Mouse (Mus musculus) cerebellum, adult 2 months (tissue): Measurements from ENCODE around the gene H1fx. TPM values are rescaled to one million over a fixed set of nuclear protein-coding genes. Genes with fewer than 3 reads are reported as not detected.
"Not testable (repeated sequence)": the region's sequence is repeated elsewhere in the genome, so short reads cannot be mapped to it uniquely, and the experiment has no call there.

Experiments
- DNase-seq, 2 experiments: peaks; one replicate each; pipeline ENCODE4 v3.0.0; 2021
- H3K27ac ChIP-seq: fragments of 200-500 bp; 2 replicates; pipeline ENCODE4 v1.5.1; 2012; ENCODE audit warnings: low read length, control low read depth, inconsistent platforms; ENCODE audit not compliant: insufficient read depth
- H3K27me3 ChIP-seq: fragments of 200-500 bp; 2 replicates; pipeline ENCODE4 v1.6.1; 2012; ENCODE audit warnings: inconsistent platforms, mild to moderate bottlenecking, low read length, moderate library complexity; ENCODE audit not compliant: control insufficient read depth, insufficient read depth
- H3K4me1 ChIP-seq: fragments of 200-500 bp; 2 replicates; pipeline ENCODE4 v1.6.1; 2011; ENCODE audit warnings: low read length; ENCODE audit not compliant: control insufficient read depth, insufficient read depth
- H3K4me3 ChIP-seq: fragments of 200-500 bp; replicated peaks from 2 replicates; pipeline ENCODE3; 2011; ENCODE audit warnings: mild to moderate bottlenecking, low read depth, low read length, control low read depth; ENCODE audit not compliant: insufficient read depth
- CTCF ChIP-seq: fragments of 200-500 bp; IDR thresholded peaks from 2 replicates; pipeline ENCODE4 v1.5.1; 2011; ENCODE audit warnings: low read depth, mild to moderate bottlenecking, control low read depth, low read length, moderate library complexity, borderline replicate concordance; ENCODE audit not compliant: insufficient read depth
- POLR2A ChIP-seq: fragments of 200-500 bp; IDR thresholded peaks from 2 replicates; pipeline ENCODE4 v1.6.1; 2011; ENCODE audit warnings: low read length, control low read depth, borderline replicate concordance; ENCODE audit not compliant: insufficient read depth
- WGBS: fragments of 180-500 bp; shearing (Covaris S2); methylation state at CpG from one replicate; pipeline ENCODE4 v1.1.7; 2018; 5-methylcytosine and 5-hydroxymethylcytosine counted together
- polyA plus RNA-seq: library from polyadenylated mRNA; depleted of rRNA; stranded (reverse); fragments of >200 nt; gene quantifications from 2 replicates; pipeline ENCODE4 v1.2.3, GENCODE M21; 2012; rRNA removed

Gene H1fx
- polyA plus RNA-seq, 1 experiment = 38.2 TPM

DNA sequence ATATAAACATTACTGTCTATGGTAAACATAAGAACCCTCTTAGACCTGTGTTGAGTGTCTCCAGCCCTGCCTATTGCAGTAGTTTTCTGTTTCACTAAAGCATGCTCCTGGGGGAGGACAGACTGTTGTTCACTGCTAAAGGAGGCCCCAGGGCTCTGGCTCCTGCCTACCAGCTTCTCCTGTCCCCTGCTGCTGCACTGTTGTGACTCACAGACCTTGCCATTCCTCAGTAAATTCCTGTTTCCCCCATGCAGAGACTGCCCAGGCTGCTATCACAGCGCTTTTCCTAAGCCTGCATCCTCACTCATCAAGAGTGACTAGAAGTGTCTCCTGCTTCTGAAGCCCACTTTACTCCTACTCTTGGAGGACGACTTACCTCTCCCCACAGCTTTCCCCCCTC lies 11.4 kb downstream of the H1fx start:
- no peak overlapping the region for H3K4me3 ChIP-seq
- no peak for TF ChIP-seq POLR2A
- TF ChIP-seq CTCF = no peak
- no peaks in the 10 kb centered on the region for H3K4me1 ChIP-seq
- H3K27ac ChIP-seq = no peak overlapping the region
- H3K27me3 ChIP-seq = no peaks in the 10 kb centered on the region
- DNase-seq = no peak
- WGBS = 14% methylated on average over 2 of the region's 2 CpGs

DNA sequence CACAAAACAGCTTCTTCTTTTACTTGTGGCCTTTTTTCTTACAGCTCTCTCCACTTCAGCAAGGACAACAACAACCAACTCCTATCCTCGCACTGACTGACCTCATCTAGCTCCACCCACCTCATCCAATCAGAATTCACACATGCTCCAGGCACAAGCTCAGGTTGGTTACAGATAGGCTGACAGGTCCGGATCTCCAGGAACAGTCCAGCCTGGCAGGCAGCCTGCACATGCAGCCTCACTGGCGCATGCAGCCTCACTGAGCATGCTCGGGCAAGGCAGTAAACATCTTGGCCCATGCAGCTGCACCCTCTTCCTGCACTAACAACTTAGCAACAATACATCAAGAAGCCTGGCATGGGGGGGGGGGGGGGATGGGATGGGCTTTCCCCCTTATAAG lies 19.0 kb downstream of the H1fx start:
- not testable (repeated sequence) for H3K4me1 ChIP-seq, H3K4me3 ChIP-seq, DNase-seq, H3K27me3 ChIP-seq, H3K27ac ChIP-seq
- WGBS = 23% methylated on average over 4 of the region's 4 CpGs

DNA sequence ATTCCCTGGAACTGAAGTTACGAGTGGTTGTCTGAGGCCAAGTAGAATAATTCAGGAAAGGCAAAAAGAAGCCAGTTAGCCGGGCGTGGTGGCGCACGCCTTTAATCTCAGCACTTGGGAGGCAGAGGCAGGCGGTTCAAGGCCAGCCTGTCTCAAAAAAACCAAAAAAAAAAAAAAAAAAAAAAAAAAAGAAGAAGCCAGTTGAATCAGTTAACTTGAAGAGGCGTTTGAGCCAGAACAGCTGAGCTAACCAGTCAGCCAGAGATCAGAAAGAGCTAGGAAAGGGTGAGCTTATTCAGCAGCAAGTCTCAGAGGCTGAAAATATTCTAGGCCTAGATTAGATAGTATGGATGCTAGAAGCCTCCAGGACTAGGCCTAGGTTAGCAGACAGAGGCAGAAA lies 39.3 kb downstream of the H1fx start:
- H3K27me3 ChIP-seq = no peaks in the 10 kb centered on the region
- H3K4me1 ChIP-seq = no peaks in the 10 kb centered on the region
- no peak overlapping the region for H3K27ac ChIP-seq
- no peak for TF ChIP-seq POLR2A
- TF ChIP-seq CTCF = no peak
- no peak for DNase-seq
- WGBS = 78% methylated on average over 7 of the region's 7 CpGs
- H3K4me3 ChIP-seq = no peak overlapping the region

DNA sequence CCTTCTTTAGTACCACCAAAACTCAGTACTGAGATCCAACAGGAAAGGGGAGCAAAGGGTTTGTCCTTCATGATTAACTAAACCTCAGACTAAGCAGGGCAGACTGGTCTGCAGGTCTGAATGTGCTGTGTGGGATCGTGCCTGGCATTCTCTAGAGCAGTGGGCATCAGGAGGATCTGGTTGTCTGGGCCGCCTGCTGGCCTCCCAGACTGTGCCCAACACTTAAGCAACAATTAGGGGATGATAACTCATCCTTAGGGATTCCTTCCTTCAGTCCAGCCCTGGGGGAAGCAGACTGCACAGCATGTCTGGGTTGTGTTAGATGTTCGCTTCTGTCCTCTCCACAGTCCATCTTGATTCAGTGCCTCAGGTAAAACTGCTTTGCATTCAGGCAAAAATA lies 42.5 kb downstream of the H1fx start:
- H3K27me3 ChIP-seq = no peaks in the 10 kb centered on the region
- DNase-seq = no peak
- H3K4me1 ChIP-seq = no peaks in the 10 kb centered on the region
- no peak overlapping the region for H3K27ac ChIP-seq
- H3K4me3 ChIP-seq = no peak overlapping the region
- WGBS = 79% methylated on average over 3 of the region's 3 CpGs
- TF ChIP-seq POLR2A (no peak), CTCF (no peak)

DNA sequence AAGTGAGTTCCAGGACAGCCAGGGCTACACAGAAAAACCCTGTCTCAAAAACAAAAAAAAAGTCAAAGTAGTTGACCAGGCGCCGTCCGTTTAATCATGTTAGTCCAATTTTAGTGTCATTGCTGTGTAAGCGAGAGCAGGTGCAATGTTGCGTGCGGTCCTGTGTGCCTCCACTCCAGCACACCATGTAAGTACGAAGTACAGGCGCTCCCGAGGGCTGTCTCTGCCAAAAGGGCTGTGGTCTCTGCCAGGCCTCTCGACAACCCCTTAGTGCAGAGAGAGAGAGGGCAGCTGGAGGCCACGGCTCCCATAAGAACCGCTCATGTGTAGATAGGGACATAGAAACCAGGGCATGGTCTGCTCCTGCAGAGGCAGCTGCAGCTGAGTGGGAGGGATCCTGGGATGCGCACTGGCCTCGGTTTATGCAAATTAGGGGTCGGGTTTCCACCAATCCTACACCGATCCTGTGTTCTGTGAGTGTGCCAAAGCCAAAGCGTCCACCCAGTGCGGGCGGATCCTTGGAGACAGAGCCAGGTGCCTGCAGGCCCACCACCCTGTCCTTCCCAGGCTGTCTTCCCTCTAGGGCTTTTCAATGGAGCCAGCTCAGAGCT lies 44.2 kb downstream of the H1fx start:
- TF ChIP-seq CTCF (no peak), POLR2A (no peak)
- no peak overlapping the region for H3K27ac ChIP-seq
- no peak for DNase-seq
- H3K4me3 ChIP-seq = no peak overlapping the region
- no peaks in the 10 kb centered on the region for H3K4me1 ChIP-seq
- H3K27me3 ChIP-seq = no peaks in the 10 kb centered on the region
- 30% methylated on average over 19 of the region's 19 CpGs for WGBS

DNA sequence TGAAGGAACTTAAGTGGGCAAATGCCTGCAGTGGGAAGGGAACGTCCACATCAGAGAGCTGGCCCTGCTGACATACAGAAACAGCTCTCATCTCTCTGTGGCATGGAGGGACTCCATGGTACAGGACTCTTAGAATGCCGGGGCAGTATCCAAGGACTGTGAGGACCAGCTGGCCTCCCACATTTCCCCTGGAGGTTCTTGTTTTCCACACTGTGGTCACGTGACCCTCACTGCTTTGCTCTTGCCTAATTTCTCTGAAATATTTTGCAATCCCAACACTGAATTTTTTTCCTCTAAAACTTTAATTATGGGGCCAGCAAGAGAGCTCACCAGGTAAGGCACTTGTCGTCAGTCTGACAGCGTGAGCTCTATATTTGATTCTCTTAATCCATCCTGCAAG lies 46.4 kb downstream of the H1fx start:
- DNase-seq = no peak
- no peak for TF ChIP-seq POLR2A
- 76% methylated on average over 5 of the region's 5 CpGs for WGBS
- H3K27me3 ChIP-seq = no peaks in the 10 kb centered on the region
- H3K4me3 ChIP-seq = no peak overlapping the region
- H3K4me1 ChIP-seq = no peaks in the 10 kb centered on the region
- H3K27ac ChIP-seq = no peak overlapping the region

Other genes starting within 250 kb of the H1fx start
- 0.49 and 0.68 TPM in 2 replicates for gene Gp9, start 203.6 kb downstream of the H1fx start, polyA plus RNA-seq
- 18.9 and 19.4 TPM in 2 replicates for gene Rab43, start 169.5 kb downstream of the H1fx start, polyA plus RNA-seq
- gene Gm45140, start 145.8 kb downstream of the H1fx start, polyA plus RNA-seq = 4.9 and 5.7 TPM in 2 replicates
- gene Isy1, start 142.8 kb downstream of the H1fx start, polyA plus RNA-seq = 36.2 and 36.4 TPM in 2 replicates
- 347 and 359 TPM in 2 replicates for gene Cnbp, start 130.5 kb downstream of the H1fx start, polyA plus RNA-seq
- gene Copg1, start 93.8 kb downstream of the H1fx start, polyA plus RNA-seq = 262 and 265 TPM in 2 replicates
- gene Hmces, start 67.7 kb downstream of the H1fx start, polyA plus RNA-seq = 45.9 and 49.9 TPM in 2 replicates
- gene Rab7, start 63.6 kb upstream of the H1fx start, polyA plus RNA-seq = 408 and 418 TPM in 2 replicates
- gene Rpn1, start 102.8 kb upstream of the H1fx start, polyA plus RNA-seq = 151 and 167 TPM in 2 replicates
- 6.4 and 6.6 TPM in 2 replicates for gene Gata2, start 212.3 kb upstream of the H1fx start, polyA plus RNA-seq
- gene Dnajb8, start 240.6 kb upstream of the H1fx start, polyA plus RNA-seq = not detected in 2 replicates